Mouse (Mus musculus) embryo, embryonic 10.5 days (tissue): ENCODE data around the gene Adgre5.
A peak's percentile ranks its signal among the peaks of the same experiment; 100 is the strongest.

Experiments
- DNase-seq: peaks from one replicate; pipeline ENCODE4 v3.0.0-alpha.2; 2015; ENCODE audit warnings: low spot score

Gene Adgre5

GRCm38 (mm10) chr8:83681099-83681498 lies 60.0 kb downstream of the Adgre5 start:
- DNase-seq: peak; percentile 67

GRCm38 (mm10) chr8:83680603-83681002 lies 60.5 kb downstream of the Adgre5 start:
- no peak for DNase-seq

- DNase-seq: no peak
Observed at GRCm38 (mm10) chr8:83679866-83680265, 61.3 kb downstream of the Adgre5 start.

GRCm38 (mm10) chr8:83674497-83674896 lies 66.6 kb downstream of the Adgre5 start:
- DNase-seq: no peak
